Mouse (Mus musculus) midbrain, embryonic 15.5 days (tissue): ENCODE measurements around the gene Ppm1g. TPM values are rescaled to one million over a fixed set of nuclear protein-coding genes. Genes with fewer than 3 reads are reported as not detected.
"Not testable (repeated sequence)": the region's sequence is repeated elsewhere in the genome, so short reads cannot be mapped to it uniquely, and the experiment has no call there.

Experiments used
- ATAC-seq: fragments of 200-750 bp; cut with Nextera tagmentation; replicated peaks from 2 replicates; pipeline ENCODE4 v1.8.0; 2017; ENCODE audit warnings: moderate TSS enrichment
- H3K27ac ChIP-seq: fragments of 300-500 bp; sonication (generic); 2 replicates; pipeline ENCODE4 v1.5.1; 2015; ENCODE audit warnings: mild to moderate bottlenecking, inconsistent platforms
- H3K27me3 ChIP-seq: fragments of 300-500 bp; sonication (generic); replicated peaks from 2 replicates; pipeline ENCODE4 v1.6.1; 2015; ENCODE audit warnings: inconsistent platforms
- H3K36me3 ChIP-seq: fragments of 300-500 bp; sonication (generic); replicated peaks from 2 replicates; pipeline ENCODE4 v1.6.1; 2015; ENCODE audit warnings: inconsistent platforms
- H3K4me1 ChIP-seq: fragments of 300-500 bp; sonication (generic); 2 replicates; pipeline ENCODE4 v1.6.1; 2015; ENCODE audit warnings: inconsistent platforms
- H3K4me2 ChIP-seq: fragments of 300-500 bp; sonication (generic); 2 replicates; pipeline ENCODE4 v1.6.1; 2015; ENCODE audit warnings: inconsistent platforms, mild to moderate bottlenecking, moderate library complexity
- H3K4me3 ChIP-seq: fragments of 300-500 bp; sonication (generic); 2 replicates; pipeline ENCODE4 v1.5.1; 2015; ENCODE audit warnings: mild to moderate bottlenecking, inconsistent platforms
- H3K9ac ChIP-seq: fragments of 300-500 bp; sonication (generic); 2 replicates; pipeline ENCODE4 v1.6.1; 2015; ENCODE audit warnings: mild to moderate bottlenecking, inconsistent platforms
- H3K9me3 ChIP-seq: fragments of 300-500 bp; sonication (generic); 2 replicates; pipeline ENCODE4 v1.6.1; 2016; ENCODE audit warnings: inconsistent platforms
- WGBS: fragments of 180-500 bp; shearing (Covaris S2); methylation state at CpG from one replicate; pipeline ENCODE4 v1.1.7; 2015; ENCODE audit warnings: mixed read lengths; 5-methylcytosine and 5-hydroxymethylcytosine counted together
- polyA plus RNA-seq: library from polyadenylated mRNA; unstranded; fragments of >200 nt; fragmentation: Nextera tagmentation; extraction: Ambion mirVana; gene quantifications from 2 replicates; pipeline ENCODE4 v1.2.1, GENCODE M21; 2015

Ppm1g gene
- polyA plus RNA-seq, 1 experiment from 2014 or later: 200 TPM

- no peaks in the 10 kb centered on the region for H3K9me3 ChIP-seq
- peaks cover 60% of the 10 kb centered on the region for H3K36me3 ChIP-seq
- H3K4me3 ChIP-seq: no peak overlapping the region
- WGBS: 54% methylated on average over 4 of the region's 4 CpGs
- H3K4me2 ChIP-seq: no peak overlapping the region
- no peak overlapping the region for H3K27ac ChIP-seq
- peak; percentile 56 for ATAC-seq
- H3K27me3 ChIP-seq: no peaks in the 10 kb centered on the region
- H3K4me1 ChIP-seq: peaks cover 5% of the 10 kb centered on the region; the same call in 1 of the 2 replicates
- no peak overlapping the region for H3K9ac ChIP-seq
These were observed 30.2 kb upstream of the Ppm1g start for GRCm38 (mm10) chr5:31250716-31251115.

- Histone ChIP-seq H3K4me2 (peak overlapping the region; percentile 74), H3K9ac (peak overlapping the region; percentile 89; the same call in 1 of the 2 replicates), H3K27me3 (no peaks in the 10 kb centered on the region), H3K36me3 (peaks cover 29% of the 10 kb centered on the region), H3K27ac (no peak overlapping the region), H3K9me3 (no peaks in the 10 kb centered on the region), H3K4me3 (peak overlapping the region; percentile 91), H3K4me1 (peaks cover 8% of the 10 kb centered on the region)
- WGBS: 24% methylated on average over 10 of the region's 10 CpGs
- ATAC-seq: no peak
These were observed 21.7 kb upstream of the Ppm1g start for GRCm38 (mm10) chr5:31242191-31242590.

GRCm38 (mm10) chr5:31241522-31242034 lies 21.1 kb upstream of the Ppm1g start:
- WGBS: under 1% methylated on average over 13 of the region's 13 CpGs
- Histone ChIP-seq H3K4me2 (peak overlapping the region; percentile 74), H3K9ac (peak overlapping the region; percentile 89), H3K27me3 (no peaks in the 10 kb centered on the region), H3K36me3 (peaks cover 24% of the 10 kb centered on the region), H3K4me1 (peaks cover 8% of the 10 kb centered on the region), H3K27ac (peak overlapping the region; percentile 97), H3K9me3 (no peaks in the 10 kb centered on the region), H3K4me3 (peak overlapping the region; percentile 91)
- no peak; the same call in 1 of the 2 replicates for ATAC-seq

- Histone ChIP-seq H3K4me1 (peaks cover 8% of the 10 kb centered on the region), H3K4me2 (peak within 1 kb of the TSS; percentile 74), H3K4me3 (peak within 1 kb of the TSS; percentile 91), H3K9ac (peak within 1 kb of the TSS; percentile 89), H3K27ac (peak within 1 kb of the TSS; percentile 97), H3K36me3 (peaks cover 17% of the 10 kb centered on the region), H3K9me3 (no peaks in the 10 kb centered on the region), H3K27me3 (no peaks in the 10 kb centered on the region)
- WGBS: under 1% methylated on average over 83 of the region's 103 CpGs
- peak; percentile 99 for ATAC-seq
These were observed 20.4 kb upstream of the Ppm1g start, which contains the start of the genes Nrbp1 and Gm9970 for GRCm38 (mm10) chr5:31240637-31241521. Gene Nrbp1 (plus strand): TSS chr5:31240864. Gene Gm9970 (minus strand): TSS chr5:31241232.

GRCm38 (mm10) chr5:31226641-31227040 lies 6.2 kb upstream of the Ppm1g start:
- 64% methylated on average over 1 of the region's 1 CpGs for WGBS
- H3K9ac ChIP-seq: no peak overlapping the region

GRCm38 (mm10) chr5:31222696-31223095 lies 2.2 kb upstream of the Ppm1g start:
- no peak overlapping the region for H3K27ac ChIP-seq
- WGBS: 95% methylated on average over 9 of the region's 9 CpGs
- H3K9ac ChIP-seq: no peak overlapping the region
- no peak overlapping the region for H3K4me3 ChIP-seq
- ATAC-seq: no peak
- no peaks in the 10 kb centered on the region for H3K27me3 ChIP-seq
- H3K4me1 ChIP-seq: peaks cover 22% of the 10 kb centered on the region
- H3K9me3 ChIP-seq: no peaks in the 10 kb centered on the region
- H3K36me3 ChIP-seq: no peaks in the 10 kb centered on the region
- no peak overlapping the region for H3K4me2 ChIP-seq

More at GRCm38 (mm10) chr5:31226641-31227040, 6.2 kb upstream of the Ppm1g start:
- peaks cover 6% of the 10 kb centered on the region for H3K4me1 ChIP-seq
- H3K27ac ChIP-seq: no peak overlapping the region
- no peaks in the 10 kb centered on the region for H3K27me3 ChIP-seq
- no peaks in the 10 kb centered on the region for H3K9me3 ChIP-seq
- H3K36me3 ChIP-seq: no peaks in the 10 kb centered on the region
- H3K4me2 ChIP-seq: no peak overlapping the region
- H3K4me3 ChIP-seq: no peak overlapping the region
- ATAC-seq: no peak

GRCm38 (mm10) chr5:31221304-31221945 lies 938 bp upstream of the Ppm1g start:
- H3K9ac ChIP-seq: peak overlapping the region; percentile 87
- peaks cover 25% of the 10 kb centered on the region for H3K4me1 ChIP-seq
- WGBS: 10% methylated on average over 11 of the region's 11 CpGs
- H3K27ac ChIP-seq: peak overlapping the region; percentile 96
- no peaks in the 10 kb centered on the region for H3K36me3 ChIP-seq
- H3K4me2 ChIP-seq: peak overlapping the region; percentile 64
- H3K9me3 ChIP-seq: no peaks in the 10 kb centered on the region
- ATAC-seq: peak; percentile 43
- no peaks in the 10 kb centered on the region for H3K27me3 ChIP-seq
- peak overlapping the region; percentile 92 for H3K4me3 ChIP-seq

- peak; percentile 77 for ATAC-seq
- peak overlapping the region; percentile 64 for H3K4me2 ChIP-seq
These were observed 508 bp downstream of the Ppm1g start for GRCm38 (mm10) chr5:31219911-31220447.

GRCm38 (mm10) chr5:31219474-31219873 lies 1.0 kb downstream of the Ppm1g start:
- ATAC-seq: no peak
- Histone ChIP-seq H3K9ac (peak overlapping the region; percentile 87), H3K9me3 (no peaks in the 10 kb centered on the region), H3K36me3 (no peaks in the 10 kb centered on the region), H3K27ac (peak overlapping the region; percentile 96), H3K27me3 (no peaks in the 10 kb centered on the region), H3K4me3 (peak overlapping the region; percentile 92), H3K4me2 (peak overlapping the region; percentile 64), H3K4me1 (peaks cover 25% of the 10 kb centered on the region)
- 2% methylated on average over 11 of the region's 11 CpGs for WGBS

More at GRCm38 (mm10) chr5:31219911-31220447, 508 bp downstream of the Ppm1g start:
- no peaks in the 10 kb centered on the region for H3K27me3 ChIP-seq
- H3K9me3 ChIP-seq: no peaks in the 10 kb centered on the region
- H3K9ac ChIP-seq: peak overlapping the region; percentile 87
- peak overlapping the region; percentile 96 for H3K27ac ChIP-seq
- under 1% methylated on average over 40 of the region's 40 CpGs for WGBS
- peaks cover 25% of the 10 kb centered on the region for H3K4me1 ChIP-seq
- H3K36me3 ChIP-seq: no peaks in the 10 kb centered on the region
- peak overlapping the region; percentile 92 for H3K4me3 ChIP-seq

- Histone ChIP-seq H3K4me2 (peak overlapping the region; percentile 64), H3K4me3 (peak overlapping the region; percentile 92), H3K27ac (no peak overlapping the region), H3K4me1 (peaks cover 25% of the 10 kb centered on the region), H3K9me3 (no peaks in the 10 kb centered on the region), H3K36me3 (no peaks in the 10 kb centered on the region), H3K27me3 (no peaks in the 10 kb centered on the region), H3K9ac (peak overlapping the region; percentile 15; the same call in 1 of the 2 replicates)
- 3% methylated on average over 2 of the region's 2 CpGs for WGBS
- ATAC-seq: no peak
These were observed 1.4 kb downstream of the Ppm1g start for GRCm38 (mm10) chr5:31219070-31219469.

GRCm38 (mm10) chr5:31218294-31218693 lies 2.2 kb downstream of the Ppm1g start:
- no peak for ATAC-seq
- H3K27me3 ChIP-seq: no peaks in the 10 kb centered on the region
- H3K36me3 ChIP-seq: no peaks in the 10 kb centered on the region
- no peak overlapping the region for H3K27ac ChIP-seq
- H3K4me3 ChIP-seq: no peak overlapping the region
- H3K4me1 ChIP-seq: peaks cover 25% of the 10 kb centered on the region
- WGBS: 76% methylated on average over 7 of the region's 7 CpGs
- H3K9me3 ChIP-seq: no peaks in the 10 kb centered on the region
- no peak overlapping the region for H3K9ac ChIP-seq
- H3K4me2 ChIP-seq: peak overlapping the region; percentile 64; the same call in 1 of the 2 replicates

GRCm38 (mm10) chr5:31216554-31216953 lies 3.9 kb downstream of the Ppm1g start:
- peaks cover 18% of the 10 kb centered on the region for H3K4me1 ChIP-seq
- not testable (repeated sequence) for H3K4me2 ChIP-seq, H3K36me3 ChIP-seq, ATAC-seq, H3K27ac ChIP-seq, H3K27me3 ChIP-seq, H3K9me3 ChIP-seq, H3K4me3 ChIP-seq, H3K9ac ChIP-seq
- WGBS: 88% methylated on average over 6 of the region's 6 CpGs
